Mouse (Mus musculus) ES-Bruce4 (cell line): Measurements from ENCODE around the gene Col2a1. TPM values are rescaled to one million over a fixed set of nuclear protein-coding genes. Genes with fewer than 3 reads are reported as not detected.
A peak's percentile ranks its signal among the peaks of the same experiment; 100 is the strongest.

Experiments used
- H3K27ac ChIP-seq: 2 replicates; pipeline ENCODE4 v1.5.1; 2012; ENCODE audit warnings: low read length, inconsistent platforms; ENCODE audit not compliant: insufficient read depth
- H3K27me3 ChIP-seq: 2 replicates; pipeline ENCODE4 v1.6.1; 2012; ENCODE audit warnings: mild to moderate bottlenecking, low read length, inconsistent platforms; ENCODE audit not compliant: control insufficient read depth, poor library complexity, insufficient read depth, severe bottlenecking
- H3K36me3 ChIP-seq: 2 replicates; pipeline ENCODE4 v1.6.1; 2012; ENCODE audit warnings: inconsistent platforms, mild to moderate bottlenecking, low read length, moderate library complexity; ENCODE audit not compliant: control insufficient read depth, poor library complexity, insufficient read depth, severe bottlenecking
- H3K4me1 ChIP-seq: one replicate; pipeline ENCODE4 v1.8.1; 2011; ENCODE audit warnings: low read length; ENCODE audit not compliant: control insufficient read depth, insufficient read depth
- H3K4me3 ChIP-seq: 2 replicates; pipeline ENCODE4 v1.5.1; 2011; ENCODE audit warnings: low read depth, mild to moderate bottlenecking, low read length
- H3K9ac ChIP-seq: 2 replicates; pipeline ENCODE4 v1.6.1; 2012; ENCODE audit warnings: low read depth, mild to moderate bottlenecking, inconsistent platforms; ENCODE audit not compliant: poor library complexity, severe bottlenecking
- H3K9me3 ChIP-seq: replicated peaks from 2 replicates; pipeline ENCODE4 v1.6.1; 2012; ENCODE audit warnings: mild to moderate bottlenecking, low read length, inconsistent platforms; ENCODE audit not compliant: control insufficient read depth, poor library complexity, insufficient read depth, severe bottlenecking
- CTCF ChIP-seq: IDR thresholded peaks from one replicate; pipeline ENCODE4 v1.8.1; 2011; ENCODE audit warnings: low read depth, low read length
- EP300 ChIP-seq: IDR thresholded peaks from 2 replicates; pipeline ENCODE4 v1.6.1; 2011; ENCODE audit warnings: low read depth, low read length; ENCODE audit not compliant: insufficient read depth
- POLR2A ChIP-seq: IDR thresholded peaks from one replicate; pipeline ENCODE4 v1.8.1; 2011; ENCODE audit warnings: low read length; ENCODE audit not compliant: insufficient read depth
- polyA plus RNA-seq: library from polyadenylated mRNA; stranded (reverse); fragments of >200 nt; gene quantifications from 2 replicates; pipeline ENCODE4 v1.2.4, GENCODE M21; 2011; ENCODE audit warnings: low read depth; ENCODE audit not compliant: missing spikeins, insufficient read depth, insufficient read length

Gene Col2a1
- polyA plus RNA-seq, 1 experiment = 12.9 TPM

DNA sequence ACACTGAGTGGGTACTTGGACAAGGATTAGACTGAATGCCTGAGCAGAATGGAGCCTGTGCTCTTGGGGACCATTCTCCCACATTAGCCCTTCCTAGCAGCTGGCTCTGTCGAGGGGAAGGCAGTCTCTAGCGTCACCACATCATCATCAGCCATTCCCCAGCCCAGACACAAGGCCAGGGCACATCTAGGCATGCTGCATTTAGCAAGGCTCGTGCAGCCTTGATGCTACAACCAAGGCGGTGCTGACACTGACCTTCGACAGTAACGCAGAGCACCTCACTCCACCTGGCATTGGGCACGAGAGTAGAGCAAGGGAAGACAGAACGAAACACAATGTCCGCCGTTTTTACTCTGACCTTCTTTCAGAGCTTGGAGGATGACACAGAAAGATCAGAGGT, 35.2 kb upstream of the Col2a1 start:
- TF ChIP-seq CTCF (no peak), POLR2A (no peak), EP300 (no peak)

DNA sequence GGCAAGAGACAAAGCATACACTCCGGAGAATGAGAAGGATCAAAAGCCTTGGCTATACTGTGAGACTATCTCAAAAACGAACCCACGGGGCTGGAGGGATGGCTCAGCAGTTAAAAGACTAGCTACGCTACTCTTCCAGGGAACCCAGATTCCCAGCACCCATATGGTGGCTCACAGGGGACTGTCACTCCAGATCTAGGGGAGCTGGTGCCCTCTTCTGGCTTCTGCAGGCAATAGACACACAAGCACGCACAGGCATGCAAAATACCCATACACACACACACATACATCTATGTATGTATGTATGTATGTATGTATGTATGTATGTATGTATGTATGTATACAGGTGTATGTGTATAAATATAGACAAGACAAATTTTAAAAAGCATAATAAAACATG, 32.1 kb upstream of the Col2a1 start:
- Histone ChIP-seq H3K4me3 (no peak overlapping the region), H3K27me3 (no peaks in the 10 kb centered on the region), H3K36me3 (peaks cover 16% of the 10 kb centered on the region), H3K9ac (no peak overlapping the region), H3K4me1 (peaks cover 2% of the 10 kb centered on the region), H3K27ac (no peak overlapping the region), H3K9me3 (no peaks in the 10 kb centered on the region)
- TF ChIP-seq CTCF (peak; percentile 63), EP300 (no peak)

More for the DNA sequence above, 35.2 kb upstream of the Col2a1 start:
- no peak overlapping the region for H3K27ac ChIP-seq
- H3K4me3 ChIP-seq = no peak overlapping the region
- no peak overlapping the region for H3K9ac ChIP-seq
- H3K4me1 ChIP-seq = peaks cover 2% of the 10 kb centered on the region
- no peaks in the 10 kb centered on the region for H3K9me3 ChIP-seq
- no peaks in the 10 kb centered on the region for H3K27me3 ChIP-seq
- H3K36me3 ChIP-seq = peaks cover 29% of the 10 kb centered on the region

DNA sequence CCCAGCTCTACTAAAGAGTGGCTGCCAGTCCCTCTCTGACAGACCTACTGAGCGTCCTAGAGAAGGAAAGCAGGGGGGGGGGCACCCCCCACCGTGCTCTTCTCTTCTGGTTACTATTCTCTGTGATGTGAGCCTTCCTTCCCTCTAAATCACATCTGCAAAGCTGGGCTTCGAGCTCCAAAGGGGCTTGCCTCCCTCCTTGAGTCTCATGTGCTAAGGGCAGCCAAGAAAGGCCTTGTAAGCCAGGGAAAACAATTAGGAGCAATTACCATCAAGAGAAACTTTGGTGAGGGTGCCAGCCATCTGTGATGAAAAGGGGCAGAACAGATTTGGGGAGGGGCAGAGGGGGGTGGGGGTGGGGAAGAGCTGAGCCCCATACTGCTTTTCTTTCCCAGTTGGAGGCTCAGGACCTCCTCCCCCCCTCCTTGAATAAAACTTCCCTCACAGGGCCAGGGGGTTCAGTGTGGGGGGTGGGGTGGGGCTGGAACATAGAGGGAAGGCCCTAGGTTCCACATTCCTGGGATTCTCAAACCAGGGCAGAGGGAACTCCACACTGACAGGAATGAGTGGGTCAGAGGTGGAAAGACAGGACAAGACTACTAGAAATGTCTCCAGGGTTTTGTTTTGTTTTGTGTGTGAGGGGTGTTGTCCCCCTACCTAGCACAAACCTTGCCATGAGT, 30.7 kb upstream of the Col2a1 start:
- Histone ChIP-seq H3K36me3 (peaks cover 8% of the 10 kb centered on the region), H3K4me1 (peaks cover 2% of the 10 kb centered on the region), H3K9me3 (no peaks in the 10 kb centered on the region), H3K4me3 (no peak overlapping the region), H3K27ac (no peak overlapping the region), H3K9ac (no peak overlapping the region), H3K27me3 (no peaks in the 10 kb centered on the region)
- TF ChIP-seq POLR2A (no peak), CTCF (no peak), EP300 (no peak)

DNA sequence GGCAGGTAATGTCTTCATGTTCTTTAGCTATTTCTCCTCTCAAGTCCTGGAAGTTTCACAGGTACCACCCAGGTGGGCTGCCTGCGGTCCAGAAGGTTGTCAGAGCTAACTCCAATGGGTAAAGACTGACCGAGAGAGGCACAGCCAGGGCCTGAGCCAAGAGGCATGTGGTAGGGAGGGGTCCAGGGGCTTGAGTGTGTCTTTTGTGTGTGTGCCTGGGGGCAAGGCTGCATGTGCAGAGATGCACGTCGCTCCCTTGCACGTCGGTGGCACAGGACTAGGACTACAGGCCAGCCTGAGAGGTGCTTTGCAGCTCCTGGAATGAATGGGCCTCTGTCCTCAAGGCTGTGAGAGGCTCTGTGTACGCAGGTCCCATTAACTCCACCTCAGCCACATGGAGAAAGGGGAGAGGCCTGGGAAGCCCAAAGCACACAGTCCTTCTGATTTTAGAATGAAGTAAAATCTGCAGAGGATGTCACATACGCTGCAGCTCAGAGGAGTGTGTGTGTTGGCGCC, 28.8 kb upstream of the Col2a1 start:
- peaks cover 2% of the 10 kb centered on the region for H3K4me1 ChIP-seq
- peaks cover 5% of the 10 kb centered on the region; the same call in 1 of the 2 replicates for H3K36me3 ChIP-seq
- TF ChIP-seq EP300 (no peak), POLR2A (no peak), CTCF (no peak)
- no peak overlapping the region for H3K27ac ChIP-seq
- H3K9ac ChIP-seq = no peak overlapping the region
- no peaks in the 10 kb centered on the region for H3K9me3 ChIP-seq
- no peak overlapping the region for H3K4me3 ChIP-seq
- no peaks in the 10 kb centered on the region for H3K27me3 ChIP-seq

DNA sequence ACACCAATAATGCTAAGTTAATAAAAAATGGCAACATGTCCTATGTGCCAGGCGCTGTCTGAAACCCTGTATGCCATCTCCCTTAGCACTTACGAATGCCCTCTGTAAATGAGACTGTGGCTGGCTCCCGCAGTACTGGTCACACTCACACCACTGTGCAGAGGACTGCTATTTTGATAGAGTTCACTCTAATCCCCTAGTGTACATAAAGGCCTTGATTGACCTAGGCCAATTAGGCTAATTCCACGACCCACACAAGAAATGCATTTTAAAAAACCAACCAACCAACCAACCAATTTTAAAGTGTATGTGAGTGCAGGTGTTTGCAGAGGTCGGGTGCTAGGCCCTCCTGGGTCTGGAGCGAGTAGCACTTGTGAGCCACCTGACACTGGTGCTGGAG, 25.3 kb upstream of the Col2a1 start:
- TF ChIP-seq POLR2A = no peak
- TF ChIP-seq CTCF = no peak
- no peak for TF ChIP-seq EP300
- no peak overlapping the region for H3K27ac ChIP-seq
- no peaks in the 10 kb centered on the region for H3K4me1 ChIP-seq

More for the DNA sequence above, 25.3 kb upstream of the Col2a1 start:
- H3K9me3 ChIP-seq = no peaks in the 10 kb centered on the region
- H3K4me3 ChIP-seq = no peak overlapping the region
- H3K9ac ChIP-seq = no peak overlapping the region
- no peaks in the 10 kb centered on the region for H3K27me3 ChIP-seq
- no peaks in the 10 kb centered on the region for H3K36me3 ChIP-seq
